15 mouse cellular contexts compared by ENCODE assay signal in genomic region chr8:111282093-111282492, GRCm38 (mm10). TPM values are rescaled to one million over a fixed set of nuclear protein-coding genes. Genes with fewer than 3 reads are reported as not detected.
"Had no signal": no experiment of that assay in that cellular context is flagged by ENCODE, and none has a peak within 500 bp of the region (broad histone marks: within the 10 kb centered on the region; RNA-seq: fewer than 3 reads in every experiment).

No protein-coding gene starts in this region.

- H3K4me2 ChIP-seq: lung, embryonic 14.5 days; midbrain, embryonic 12.5 days; neural tube, embryonic 12.5 days; stomach, embryonic 15.5 days had no signal

- DNase-seq: lung, adult 18-20 months; lung, embryonic 14.5 days; lung, postnatal 10 days; lung, postnatal 4 days; midbrain, embryonic 14.5 days; right cerebral cortex, postnatal 14 days; thymus, adult 2 months; thymus, postnatal 25 days; thymus, postnatal 4 days had no signal

- H3K4me3 ChIP-seq: midbrain, embryonic 10.5 days; midbrain, embryonic 12.5 days; neural tube, embryonic 12.5 days; stomach, embryonic 15.5 days had no signal

- H3K9me3 ChIP-seq: midbrain, embryonic 10.5 days; midbrain, embryonic 12.5 days; neural tube, embryonic 12.5 days; stomach, embryonic 15.5 days had no signal

- H3K4me1 ChIP-seq: midbrain, embryonic 10.5 days; midbrain, embryonic 12.5 days; neural tube, embryonic 12.5 days; stomach, embryonic 15.5 days had no signal

- H3K27me3 ChIP-seq: midbrain, embryonic 12.5 days; neural tube, embryonic 12.5 days; stomach, embryonic 15.5 days had no signal

- H3K9ac ChIP-seq: lung, embryonic 14.5 days; midbrain, embryonic 12.5 days; neural tube, embryonic 12.5 days; stomach, embryonic 15.5 days had no signal

- H3K27ac ChIP-seq: midbrain, embryonic 10.5 days; midbrain, embryonic 12.5 days; neural tube, embryonic 12.5 days; stomach, embryonic 15.5 days; stomach, postnatal 0 days had no signal

RNA-seq across cellular contexts. Expression of gene Mlkl, which starts 55.9 kb away (rescaled TPM):
- polyA plus RNA-seq: neural tube, embryonic 14.5 days had no signal
